9 mouse cellular contexts compared by ENCODE assay signal in the genomic region with DNA sequence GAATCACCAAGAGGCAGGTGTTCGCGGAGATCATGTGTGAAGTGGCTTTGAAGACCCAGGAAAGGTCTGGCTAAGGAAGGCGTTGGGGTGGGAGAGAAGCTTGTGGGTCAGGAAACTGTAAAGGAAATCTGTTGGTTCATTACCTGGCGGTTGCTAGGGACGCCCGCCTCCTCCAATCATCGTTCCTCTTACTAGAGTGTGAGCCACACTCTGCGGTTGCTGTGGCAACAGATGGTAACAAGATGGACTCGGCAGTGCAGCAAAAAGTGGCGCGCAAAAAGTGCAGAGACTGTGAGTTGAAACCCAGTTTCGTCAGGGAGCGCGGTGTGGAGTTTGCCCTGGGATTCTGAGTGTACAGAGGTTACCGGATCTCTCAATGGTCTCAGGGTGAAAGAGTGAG. TPM values are rescaled to one million over a fixed set of nuclear protein-coding genes. Genes with fewer than 3 reads are reported as not detected.
DNase-seq lines count a peak whose midpoint lies in the region; ATAC-seq and TF ChIP-seq lines count a peak whose summit lies in the region.
"Had no signal": no experiment of that assay in that cellular context is flagged by ENCODE, and none has a peak within 500 bp of the region (broad histone marks: within the 10 kb centered on the region; RNA-seq: fewer than 3 reads in every experiment).

A gene (plus strand): TSS at position 237 of the 400 bp plus-strand sequence.

- no peak for TF ChIP-seq CTCF in left cerebral cortex, adult 2 months (IDR thresholded peaks at IDR 0.05)

- peaks cover 10% of the 10 kb centered on the region for H3K4me1 ChIP-seq in forebrain, embryonic 12.5 days
- no peaks in the 10 kb centered on the region; the same call in none of the 2 replicates for H3K4me1 ChIP-seq in intestine, embryonic 14.5 days (replicated peaks; ENCODE audit: control insufficient read depth, insufficient read depth, low read length)

- H3K36me3 ChIP-seq in forebrain, embryonic 12.5 days (replicated peaks) = no peaks in the 10 kb centered on the region
- H3K36me3 ChIP-seq in intestine, embryonic 14.5 days (ENCODE audit: control insufficient read depth, insufficient read depth, low read length) = no peaks in the 10 kb centered on the region

- intact Hi-C loops in left cerebral cortex, adult 2 months (cut with DNase I) = no loop called here

- H3K27me3 ChIP-seq in forebrain, embryonic 12.5 days = peaks cover 14% of the 10 kb centered on the region; the same call in 1 of the 2 replicates
- no peaks in the 10 kb centered on the region for H3K27me3 ChIP-seq in intestine, embryonic 14.5 days (replicated peaks; ENCODE audit: control insufficient read depth, insufficient read depth, low read length)

- 0% methylated on average over 15 of the region's 15 CpGs for WGBS in forebrain, embryonic 12.5 days
- 0% methylated on average over 15 of the region's 15 CpGs for WGBS in intestine, embryonic 14.5 days

- H3K27ac ChIP-seq in forebrain, embryonic 12.5 days = no peak within 1 kb of the TSS
- H3K27ac ChIP-seq in intestine, embryonic 14.5 days (ENCODE audit: low read depth) = no peak within 1 kb of the TSS
- no peak within 1 kb of the TSS for H3K27ac ChIP-seq in left cerebral cortex, adult 2 months

- H3K9ac ChIP-seq in forebrain, embryonic 12.5 days = 0 out of 2 replicates have a peak within 1 kb of the TSS, but pooled peaks have one; percentile 30
- H3K9ac ChIP-seq in intestine, embryonic 14.5 days (ENCODE audit: low read length) = peak within 1 kb of the TSS; percentile 47

- H3K9me3 ChIP-seq in forebrain, embryonic 12.5 days = 0 out of 2 replicates have a peak, but pooled peaks cover 2% of the 10 kb centered on the region
- H3K9me3 ChIP-seq in intestine, embryonic 14.5 days (ENCODE audit: control insufficient read depth, low read length) = 0 out of 2 replicates have a peak, but pooled peaks cover 4% of the 10 kb centered on the region

- peak; percentile 85 for DNase-seq in NIH3T3 (ENCODE audit: low read depth)
- DNase-seq in brain, embryonic 18.5 days (ENCODE audit: low read depth, low spot score) = peak; percentile 66
- DNase-seq in intestine, embryonic 14.5 days (ENCODE audit: low spot score) = peak; percentile 99
- DNase-seq in left cerebral cortex, adult 2 months (ENCODE audit: extremely low spot score in 1 of 2, low spot score in 2 of 2) = peak; percentile 85
- peak; percentile 8 for DNase-seq in lung, postnatal 25 days (ENCODE audit: low spot score)
- DNase-seq in right cerebral cortex, postnatal 14 days = peak; percentile 90

- H3K4me3 ChIP-seq in forebrain, embryonic 12.5 days (replicated peaks) = peak within 1 kb of the TSS; percentile 41
- H3K4me3 ChIP-seq in intestine, embryonic 14.5 days (ENCODE audit: low read depth, low read length) = peak within 1 kb of the TSS; percentile 43
- peak within 1 kb of the TSS; percentile 36 for H3K4me3 ChIP-seq in left cerebral cortex, adult 2 months
- H3K4me3 ChIP-seq: erythroblast, embryonic 14.5 days had no signal

- peak within 1 kb of the TSS; percentile 64 for H3K4me2 ChIP-seq in forebrain, embryonic 12.5 days
- peak within 1 kb of the TSS; percentile 76 for H3K4me2 ChIP-seq in intestine, embryonic 14.5 days (ENCODE audit: low read length)

- peak; percentile 95 for ATAC-seq in forebrain, embryonic 12.5 days (ENCODE audit: low FRiP score)
- peak; percentile 98 for ATAC-seq in intestine, embryonic 14.5 days (replicated peaks; ENCODE audit: low FRiP score, low TSS enrichment, low read depth)
- no peak for ATAC-seq in megakaryocyte, adult 5-6 weeks (ENCODE audit: poor library complexity, severe bottlenecking)

RNA-seq across cellular contexts. Expression of the gene that starts here (rescaled TPM):
- polyA plus RNA-seq in forebrain, embryonic 12.5 days (2016; fragmentation: Nextera tagmentation; extraction: Ambion mirVana) = 0.19 and 0.47 TPM in 2 replicates
- polyA plus RNA-seq in intestine, embryonic 14.5 days (2014; fragmentation: Nextera tagmentation; extraction: Ambion mirVana) = 0.01 and 0.12 TPM in 2 replicates
- total RNA-seq in left cerebral cortex, adult 2 months (2021) = under 1 TPM; 0.50 to 0.63 TPM
- not detected in 2 replicates for total RNA-seq in megakaryocyte, adult 5-6 weeks (2015)
- 0.11 TPM in 1 of 2 replicates, not detected in the other for total RNA-seq in megakaryocyte, adult 5-6 weeks (2017)

Comparison
In these comparisons a context has a peak if more than half of its experiments do, and no peak if none do; other contexts are left out.
1. Peak in ATAC-seq, H3K4me3 ChIP-seq, H3K9ac ChIP-seq and H3K4me2 ChIP-seq in forebrain, embryonic 12.5 days; RNA of the gene not detected or under 1 TPM.
2. Peak in DNase-seq, ATAC-seq, H3K4me3 ChIP-seq, H3K9ac ChIP-seq and H3K4me2 ChIP-seq in intestine, embryonic 14.5 days; RNA of the gene not detected or under 1 TPM.
3. Peak in DNase-seq and H3K4me3 ChIP-seq in left cerebral cortex, adult 2 months; RNA of the gene not detected or under 1 TPM.
4. DNase-seq: peak in every context shown above with its lines; median percentile 99 in intestine, embryonic 14.5 days; 90 in right cerebral cortex, postnatal 14 days; 85 in NIH3T3; 85 in left cerebral cortex, adult 2 months; 66 in brain, embryonic 18.5 days; 8 in lung, postnatal 25 days.